Mouse (Mus musculus): ENCODE data around the gene Trp53inp2.

DNA sequence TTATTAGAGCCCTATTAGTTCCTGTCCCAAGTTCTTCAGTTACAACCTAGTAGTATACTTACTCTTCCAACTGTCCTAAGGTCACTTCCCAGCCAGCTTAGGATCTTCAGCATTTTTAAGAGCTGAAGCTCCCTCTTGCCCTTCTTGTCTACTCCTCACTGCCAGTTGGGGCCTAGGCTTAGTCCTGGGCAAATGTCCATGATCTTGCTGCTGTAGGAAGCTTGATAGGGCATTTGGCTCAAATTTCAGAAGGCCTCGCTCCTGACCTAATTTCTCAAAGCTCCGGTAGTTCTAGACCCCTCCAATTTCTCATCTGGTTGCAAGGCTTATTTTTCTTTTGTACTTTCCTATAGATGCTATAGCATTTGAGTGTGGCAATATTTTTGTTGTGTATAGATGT lies 7.7 kb downstream of the Trp53inp2 start:
- TF ChIP-seq POLR2A (IDR thresholded peaks at IDR 0.05; ENCODE audit: borderline replicate concordance, extremely low read depth, insufficient read depth, insufficient read length, poor library complexity, severe bottlenecking) (no peak), CTCF (IDR thresholded peaks at IDR 0.05; ENCODE audit: borderline replicate concordance, extremely low read depth, insufficient read depth, insufficient read length) (no peak)
